Mouse (Mus musculus): Measurements from ENCODE around the gene Naglu. TPM values are rescaled to one million over a fixed set of nuclear protein-coding genes. Genes with fewer than 3 reads are reported as not detected.
A peak's percentile ranks its signal among the peaks of the same experiment; 100 is the strongest.

Naglu gene
- total and polyA plus RNA-seq, 3 experiments = 11.2 to 33.3 (median 13.8) TPM

DNA sequence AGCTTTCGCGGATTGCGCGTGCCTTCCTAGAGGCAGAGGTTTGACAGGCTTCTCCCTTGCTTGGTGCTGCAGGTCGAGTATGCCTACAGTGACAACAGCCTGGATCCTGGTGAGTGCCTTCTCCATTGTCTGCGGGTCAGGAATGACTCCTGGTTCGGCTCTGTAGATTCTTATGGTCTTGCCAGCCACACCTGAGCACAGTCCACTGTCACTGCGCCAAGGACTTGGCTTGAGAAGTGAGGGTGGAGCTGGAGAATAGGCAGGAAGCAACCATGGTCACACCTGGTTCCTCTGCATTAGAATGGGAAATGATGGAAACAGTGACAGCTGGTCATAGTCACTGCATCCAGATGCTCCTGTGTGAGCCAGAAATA, 17.9 kb downstream of the Naglu start:
- H3K79me2 ChIP-seq (replicated peaks; ENCODE audit: control insufficient read depth, extremely low read depth, insufficient read depth, poor library complexity, severe bottlenecking) = peaks cover 23% of the 10 kb centered on the region; the same call in 1 of the 2 replicates
- H3K4me3 ChIP-seq (replicated peaks in 1 of 3; ENCODE audit: low read depth in 2 of 3, low read length in 2 of 3, poor library complexity in 1 of 3) = peak overlapping the region; percentile 49 to 79 (median 68)
- dilution Hi-C loops (cut with MboI; ENCODE audit: extremely low pct_ligation_motif_present, extremely low pct_unique_long_range_greater_than_20kb, low sequenced_read_pairs) = no loop called here
- no peaks in the 10 kb centered on the region for H3K27me3 ChIP-seq (replicated peaks)
- DNase-seq (ENCODE audit: extremely low read depth) = no peak
- in situ Hi-C loops (cut with MboI; ENCODE audit: low pct_ligation_motif_present, low pct_unique_long_range_greater_than_20kb, low sequenced_read_pairs) = loop anchor here (10.0 kb wide), 1 partner anchor 217 kb away; the partner anchor contains the start of gene Becn1
- H3K4me2 ChIP-seq (ENCODE audit: insufficient read depth, low read depth, poor library complexity, severe bottlenecking) = peak overlapping the region; percentile 27
- peaks cover 50 to 76% of the 10 kb centered on the region in 2 experiments for H3K36me3 ChIP-seq (replicated peaks in 1 of 2; ENCODE audit: control insufficient read depth in 1 of 2, insufficient read depth in 1 of 2, low read length in 1 of 2)
- peak overlapping the region; percentile 63 for H3K27ac ChIP-seq (ENCODE audit: insufficient read depth, low read depth)
- no peaks in the 10 kb centered on the region for H3K9me3 ChIP-seq (replicated peaks; ENCODE audit: low read length)
- H3K4me1 ChIP-seq (ENCODE audit: control insufficient read depth in 1 of 2, insufficient read depth in 2 of 2) = peaks cover 26 to 65% of the 10 kb centered on the region in 2 experiments
- TF ChIP-seq USF1 (IDR thresholded peaks at IDR 0.05; ENCODE audit: low read depth, low read length) (no peak), MYC (IDR thresholded peaks at IDR 0.05; ENCODE audit: low read depth, low read length) (no peak), BHLHE40 (IDR thresholded peaks at IDR 0.05; ENCODE audit: low read depth, low read length) (no peak), RAD21 (IDR thresholded peaks at IDR 0.05; ENCODE audit: low read depth, low read length) (no peak), POLR2A (IDR thresholded peaks at IDR 0.05; ENCODE audit: low read depth, low read length) (no peak), CHD2 (IDR thresholded peaks at IDR 0.05; ENCODE audit: low read length) (no peak), POLR2AphosphoS2 (IDR thresholded peaks at IDR 0.05; ENCODE audit: low read depth, low read length) (no peak), USF2 (conservative IDR thresholded peaks at IDR 0.05; ENCODE audit: low read depth, low read length) (no peak)
- peak overlapping the region; percentile 77 for H3K9ac ChIP-seq (ENCODE audit: insufficient read depth, low read depth)

DNA sequence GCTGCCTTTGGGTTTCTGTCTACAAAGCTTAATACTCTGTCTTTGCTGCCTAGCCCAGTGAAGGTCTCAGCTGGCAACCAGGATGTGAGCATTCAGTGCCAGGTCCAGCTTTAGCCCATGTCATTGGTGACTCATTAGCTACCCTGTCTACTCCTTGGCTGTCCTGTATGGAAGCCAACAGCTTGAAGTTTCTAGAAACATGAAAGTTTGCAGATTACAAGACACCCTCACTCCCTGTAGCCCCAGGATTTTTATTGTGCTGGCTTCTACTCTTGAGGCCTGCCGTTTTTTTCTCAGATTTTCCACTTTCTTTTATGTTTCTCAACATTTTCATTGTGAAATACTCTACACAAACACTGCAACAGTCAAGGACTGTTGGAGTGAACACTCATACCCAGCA, 20.1 kb downstream of the Naglu start:
- Histone ChIP-seq H3K27ac (ENCODE audit: insufficient read depth, low read depth) (no peak overlapping the region), H3K4me2 (ENCODE audit: insufficient read depth, low read depth, poor library complexity, severe bottlenecking) (no peak overlapping the region), H3K9ac (ENCODE audit: insufficient read depth, low read depth) (no peak overlapping the region), H3K4me1 (ENCODE audit: control insufficient read depth in 1 of 2, insufficient read depth in 2 of 2) (peaks cover 20 to 64% of the 10 kb centered on the region in 2 experiments), H3K9me3 (replicated peaks; ENCODE audit: low read length) (no peaks in the 10 kb centered on the region), H3K27me3 (replicated peaks) (no peaks in the 10 kb centered on the region), H3K36me3 (replicated peaks in 1 of 2; ENCODE audit: control insufficient read depth in 1 of 2, insufficient read depth in 1 of 2, low read length in 1 of 2) (peaks cover 56 to 76% of the 10 kb centered on the region in 2 experiments), H3K79me2 (replicated peaks; ENCODE audit: control insufficient read depth, extremely low read depth, insufficient read depth, poor library complexity, severe bottlenecking) (peaks cover 31% of the 10 kb centered on the region), H3K4me3 (replicated peaks in 1 of 3; ENCODE audit: low read depth in 2 of 3, low read length in 2 of 3, poor library complexity in 1 of 3) (no peak overlapping the region)
- in situ Hi-C loops (cut with MboI; ENCODE audit: low pct_ligation_motif_present, low pct_unique_long_range_greater_than_20kb, low sequenced_read_pairs) (loop anchor here (10.0 kb wide), 1 partner anchor 215 kb away; the partner anchor contains the start of gene Becn1), dilution Hi-C loops (cut with MboI; ENCODE audit: extremely low pct_ligation_motif_present, extremely low pct_unique_long_range_greater_than_20kb, low sequenced_read_pairs) (no loop called here)
- TF ChIP-seq MAX (IDR thresholded peaks at IDR 0.05; ENCODE audit: low read length) = no peak
- no peak for TF ChIP-seq CHD1 (IDR thresholded peaks at IDR 0.05; ENCODE audit: low read depth, low read length)
- 0 out of 2 replicates have a peak, but pooled peaks have one; percentile 27 for TF ChIP-seq POLR2A (IDR thresholded peaks at IDR 0.05; ENCODE audit: low read depth, low read length)
- TF ChIP-seq ETS1 (conservative IDR thresholded peaks at IDR 0.05; ENCODE audit: low read depth, low read length) = no peak
- no peak for TF ChIP-seq MAFK (IDR thresholded peaks at IDR 0.05; ENCODE audit: insufficient replicate concordance, low read length)
- TF ChIP-seq ZNF384 (IDR thresholded peaks at IDR 0.05; ENCODE audit: low read depth, low read length) = no peak
- no peak for TF ChIP-seq RCOR1 (conservative IDR thresholded peaks at IDR 0.05; ENCODE audit: low read depth, low read length)
- TF ChIP-seq IRF4 (IDR thresholded peaks at IDR 0.05; ENCODE audit: low read depth, low read length) = no peak
- 0 out of 2 replicates have a peak, but pooled peaks have one; percentile 11 for TF ChIP-seq BHLHE40 (IDR thresholded peaks at IDR 0.05; ENCODE audit: low read depth, low read length)
- DNase-seq (ENCODE audit: extremely low read depth) = no peak
